Mouse (Mus musculus) lung, embryonic 15.5 days (tissue): ENCODE results near the gene Dglucy. TPM values are rescaled to one million over a fixed set of nuclear protein-coding genes. Genes with fewer than 3 reads are reported as not detected.

Source experiments
- ATAC-seq: fragments of 200-750 bp; cut with Nextera tagmentation; 2 replicates; pipeline ENCODE4 v1.8.0; 2017; ENCODE audit warnings: moderate number of reproducible peaks, borderline replicate concordance; ENCODE audit not compliant: low FRiP score, low TSS enrichment; ENCODE audit errors: extremely low read depth
- H3K27ac ChIP-seq: fragments of 300-500 bp; sonication (generic); 2 replicates; pipeline ENCODE4 v1.5.1; 2015; ENCODE audit warnings: moderate library complexity, mild to moderate bottlenecking, inconsistent platforms
- H3K27me3 ChIP-seq: fragments of 300-500 bp; sonication (generic); 2 replicates; pipeline ENCODE4 v1.6.1; 2015; ENCODE audit warnings: inconsistent platforms
- H3K36me3 ChIP-seq: fragments of 300-500 bp; sonication (generic); 2 replicates; pipeline ENCODE4 v1.6.1; 2015; ENCODE audit warnings: inconsistent platforms
- H3K4me1 ChIP-seq: fragments of 300-500 bp; sonication (generic); 2 replicates; pipeline ENCODE4 v1.6.1; 2015; ENCODE audit warnings: inconsistent platforms
- H3K4me2 ChIP-seq: fragments of 300-500 bp; sonication (generic); 2 replicates; pipeline ENCODE4 v1.6.1; 2015; ENCODE audit warnings: inconsistent platforms, mild to moderate bottlenecking, moderate library complexity
- H3K4me3 ChIP-seq: fragments of 300-500 bp; sonication (generic); 2 replicates; pipeline ENCODE4 v1.5.1; 2015; ENCODE audit warnings: mild to moderate bottlenecking, inconsistent platforms
- H3K9ac ChIP-seq: fragments of 300-500 bp; sonication (generic); 2 replicates; pipeline ENCODE4 v1.6.1; 2015; ENCODE audit warnings: inconsistent platforms
- H3K9me3 ChIP-seq: fragments of 300-500 bp; sonication (generic); 2 replicates; pipeline ENCODE4 v1.6.1; 2016; ENCODE audit warnings: inconsistent platforms
- WGBS: fragments of 180-500 bp; shearing (Covaris S2); methylation state at CpG from one replicate; pipeline ENCODE4 v1.1.7; 2015; 5-methylcytosine and 5-hydroxymethylcytosine counted together
- polyA plus RNA-seq: library from polyadenylated mRNA; unstranded; fragments of >200 nt; fragmentation: Nextera tagmentation; extraction: Ambion mirVana; gene quantifications from 2 replicates; pipeline ENCODE4 v1.2.1, GENCODE M21; 2015

The Dglucy gene
- 5.2 and 5.3 TPM in 2 replicates for polyA plus RNA-seq

GRCm38 (mm10) chr12:100778934-100779865 is at the start of gene Dglucy:
Gene Dglucy (plus strand): TSS chr12:100779057.
- Histone ChIP-seq H3K4me2 (peak within 1 kb of the TSS; percentile 66), H3K9ac (peak within 1 kb of the TSS; percentile 46), H3K4me1 (peaks cover 22% of the 10 kb centered on the region), H3K9me3 (no peaks in the 10 kb centered on the region), H3K4me3 (peak within 1 kb of the TSS; percentile 42), H3K27ac (peak within 1 kb of the TSS; percentile 91), H3K27me3 (no peaks in the 10 kb centered on the region), H3K36me3 (no peaks in the 10 kb centered on the region)
- ATAC-seq = peak; percentile 96
- 27% methylated on average over 12 of the region's 12 CpGs for WGBS

GRCm38 (mm10) chr12:100735156-100735555 is 43.7 kb upstream of the Dglucy start:
- ATAC-seq = no peak
- 62% methylated on average over 5 of the region's 5 CpGs for WGBS
- H3K4me1 ChIP-seq = no peaks in the 10 kb centered on the region

GRCm38 (mm10) chr12:100735581-100735980 is 43.3 kb upstream of the Dglucy start:
- no peaks in the 10 kb centered on the region for H3K4me1 ChIP-seq
- H3K36me3 ChIP-seq = no peaks in the 10 kb centered on the region
- no peak for ATAC-seq
- 86% methylated on average over 2 of the region's 2 CpGs for WGBS
- no peak overlapping the region for H3K27ac ChIP-seq
- no peak overlapping the region for H3K4me2 ChIP-seq
- no peaks in the 10 kb centered on the region for H3K27me3 ChIP-seq
- H3K9ac ChIP-seq = no peak overlapping the region
- no peaks in the 10 kb centered on the region for H3K9me3 ChIP-seq
- H3K4me3 ChIP-seq = no peak overlapping the region

More at GRCm38 (mm10) chr12:100735156-100735555, 43.7 kb upstream of the Dglucy start:
- Histone ChIP-seq H3K36me3 (no peaks in the 10 kb centered on the region), H3K27me3 (no peaks in the 10 kb centered on the region), H3K9ac (no peak overlapping the region), H3K27ac (no peak overlapping the region), H3K4me3 (no peak overlapping the region), H3K4me2 (no peak overlapping the region), H3K9me3 (no peaks in the 10 kb centered on the region)

- no peaks in the 10 kb centered on the region for H3K4me1 ChIP-seq
- no peaks in the 10 kb centered on the region for H3K9me3 ChIP-seq
- H3K27ac ChIP-seq = no peak overlapping the region
- H3K27me3 ChIP-seq = no peaks in the 10 kb centered on the region
- H3K4me3 ChIP-seq = no peak overlapping the region
- ATAC-seq = no peak
- no peak overlapping the region for H3K4me2 ChIP-seq
- H3K36me3 ChIP-seq = no peaks in the 10 kb centered on the region
- no peak overlapping the region for H3K9ac ChIP-seq
- WGBS = 63% methylated on average over 3 of the region's 3 CpGs
Measured at GRCm38 (mm10) chr12:100738498-100738897, 40.4 kb upstream of the Dglucy start.

GRCm38 (mm10) chr12:100739011-100739570 is 39.8 kb upstream of the Dglucy start:
- Histone ChIP-seq H3K4me3 (no peak overlapping the region), H3K27me3 (no peaks in the 10 kb centered on the region), H3K36me3 (no peaks in the 10 kb centered on the region), H3K9me3 (no peaks in the 10 kb centered on the region), H3K4me1 (no peaks in the 10 kb centered on the region), H3K27ac (no peak overlapping the region), H3K9ac (no peak overlapping the region), H3K4me2 (no peak overlapping the region)
- ATAC-seq = no peak
- WGBS = 74% methylated on average over 4 of the region's 4 CpGs

- Histone ChIP-seq H3K4me1 (no peaks in the 10 kb centered on the region), H3K9me3 (no peaks in the 10 kb centered on the region), H3K4me2 (no peak overlapping the region), H3K9ac (no peak overlapping the region), H3K36me3 (no peaks in the 10 kb centered on the region), H3K4me3 (no peak overlapping the region), H3K27me3 (no peaks in the 10 kb centered on the region), H3K27ac (no peak overlapping the region)
- 90% methylated on average over 5 of the region's 5 CpGs for WGBS
- ATAC-seq = no peak
Measured at GRCm38 (mm10) chr12:100740313-100740712, 38.5 kb upstream of the Dglucy start.

- no peak for ATAC-seq
- Histone ChIP-seq H3K9ac (no peak overlapping the region), H3K4me1 (no peaks in the 10 kb centered on the region), H3K4me3 (no peak overlapping the region), H3K27me3 (no peaks in the 10 kb centered on the region), H3K36me3 (no peaks in the 10 kb centered on the region), H3K4me2 (no peak overlapping the region), H3K27ac (no peak overlapping the region), H3K9me3 (no peaks in the 10 kb centered on the region)
- 60% methylated on average over 2 of the region's 2 CpGs for whole genome bisulfite sequencing
Measured at GRCm38 (mm10) chr12:100742468-100742867, 36.4 kb upstream of the Dglucy start.

- 42% methylated on average over 1 of the region's 1 CpGs for WGBS
- ATAC-seq = no peak
Measured at GRCm38 (mm10) chr12:100752977-100753376, 25.9 kb upstream of the Dglucy start.

GRCm38 (mm10) chr12:100753716-100754115 is 25.1 kb upstream of the Dglucy start:
- Histone ChIP-seq H3K9me3 (no peaks in the 10 kb centered on the region), H3K36me3 (no peaks in the 10 kb centered on the region), H3K9ac (no peak overlapping the region), H3K27ac (no peak overlapping the region), H3K4me2 (no peak overlapping the region), H3K4me1 (no peaks in the 10 kb centered on the region), H3K27me3 (no peaks in the 10 kb centered on the region), H3K4me3 (no peak overlapping the region)
- ATAC-seq = peak; percentile 23; the same call in 1 of the 2 replicates
- WGBS = 22% methylated on average over 1 of the region's 1 CpGs

More at GRCm38 (mm10) chr12:100752977-100753376, 25.9 kb upstream of the Dglucy start:
- Histone ChIP-seq H3K9ac (no peak overlapping the region), H3K4me3 (no peak overlapping the region), H3K4me1 (no peaks in the 10 kb centered on the region), H3K27me3 (no peaks in the 10 kb centered on the region), H3K27ac (no peak overlapping the region), H3K9me3 (no peaks in the 10 kb centered on the region), H3K4me2 (no peak overlapping the region), H3K36me3 (no peaks in the 10 kb centered on the region)

GRCm38 (mm10) chr12:100757427-100757826 is 21.4 kb upstream of the Dglucy start:
- Histone ChIP-seq H3K4me2 (no peak overlapping the region), H3K36me3 (no peaks in the 10 kb centered on the region), H3K9ac (no peak overlapping the region), H3K27ac (no peak overlapping the region), H3K4me1 (no peaks in the 10 kb centered on the region), H3K9me3 (no peaks in the 10 kb centered on the region), H3K4me3 (no peak overlapping the region), H3K27me3 (no peaks in the 10 kb centered on the region)
- 49% methylated on average over 4 of the region's 4 CpGs for WGBS
- no peak for ATAC-seq

- no peaks in the 10 kb centered on the region for H3K36me3 ChIP-seq
- no peak overlapping the region for H3K27ac ChIP-seq
- no peaks in the 10 kb centered on the region for H3K27me3 ChIP-seq
- H3K4me1 ChIP-seq = no peaks in the 10 kb centered on the region
- H3K4me2 ChIP-seq = no peak overlapping the region
- no peaks in the 10 kb centered on the region for H3K9me3 ChIP-seq
- no peak for ATAC-seq
- no peak overlapping the region for H3K9ac ChIP-seq
- 59% methylated on average over 11 of the region's 11 CpGs for WGBS
- H3K4me3 ChIP-seq = no peak overlapping the region
Measured at GRCm38 (mm10) chr12:100762663-100763425, 16.0 kb upstream of the Dglucy start.
